Mouse (Mus musculus) stomach, embryonic 15.5 days (tissue): ENCODE measurements at regions not wholly inside any gene's neighbourhood (a gene's known extent, or its start where the extent isn't known, plus 50 kb on each side); places are given as distances from the start of the nearest gene placed in this dataset.
A peak's percentile ranks its signal among the peaks of the same experiment; 100 is the strongest.
"Not testable (repeated sequence)": the region's sequence is repeated elsewhere in the genome, so short reads cannot be mapped to it uniquely, and the experiment has no call there.

Experiments
- ATAC-seq: fragments of 200-750 bp; cut with Nextera tagmentation; 2 replicates; pipeline ENCODE4 v1.8.0; 2017; ENCODE audit warnings: low read depth, moderate number of reproducible peaks, moderate TSS enrichment; ENCODE audit not compliant: insufficient read depth, low FRiP score
- H3K27ac ChIP-seq: fragments of 300-500 bp; sonication (generic); 2 replicates; pipeline ENCODE4 v1.5.1; 2015; ENCODE audit warnings: mild to moderate bottlenecking, inconsistent platforms
- H3K27me3 ChIP-seq: fragments of 300-500 bp; sonication (generic); replicated peaks from 2 replicates; pipeline ENCODE4 v1.6.1; 2015; ENCODE audit warnings: inconsistent platforms
- H3K36me3 ChIP-seq: fragments of 300-500 bp; sonication (generic); 2 replicates; pipeline ENCODE4 v1.6.1; 2015; ENCODE audit warnings: inconsistent platforms
- H3K4me1 ChIP-seq: fragments of 300-500 bp; sonication (generic); 2 replicates; pipeline ENCODE4 v1.6.1; 2015; ENCODE audit warnings: inconsistent platforms
- H3K4me2 ChIP-seq: fragments of 300-500 bp; sonication (generic); 2 replicates; pipeline ENCODE4 v1.6.1; 2015; ENCODE audit warnings: mild to moderate bottlenecking, inconsistent platforms
- H3K4me3 ChIP-seq: fragments of 300-500 bp; sonication (generic); replicated peaks from 2 replicates; pipeline ENCODE4 v1.5.1; 2015; ENCODE audit warnings: inconsistent platforms
- H3K9ac ChIP-seq: fragments of 300-500 bp; sonication (generic); 2 replicates; pipeline ENCODE4 v1.6.1; 2015; ENCODE audit warnings: inconsistent platforms
- H3K9me3 ChIP-seq: fragments of 300-500 bp; sonication (generic); 2 replicates; pipeline ENCODE4 v1.6.1; 2016; ENCODE audit warnings: inconsistent platforms
- WGBS: fragments of 180-500 bp; shearing (Covaris S2); methylation state at CpG from one replicate; pipeline ENCODE4 v1.1.7; 2015; 5-methylcytosine and 5-hydroxymethylcytosine counted together

GRCm38 (mm10) chr14:104206602-104207001 lies 261.2 kb downstream of the Pou4f1 start:
- no peak overlapping the region for H3K9ac ChIP-seq
- H3K4me3 ChIP-seq: no peak overlapping the region
- H3K4me1 ChIP-seq: no peaks in the 10 kb centered on the region
- no peaks in the 10 kb centered on the region for H3K9me3 ChIP-seq
- no peak overlapping the region for H3K4me2 ChIP-seq
- no peak overlapping the region for H3K27ac ChIP-seq
- no peaks in the 10 kb centered on the region for H3K36me3 ChIP-seq
- ATAC-seq: no peak
- H3K27me3 ChIP-seq: no peaks in the 10 kb centered on the region
- WGBS: 40% methylated on average over 2 of the region's 2 CpGs

- Histone ChIP-seq H3K4me3 (no peak overlapping the region), H3K27me3 (no peaks in the 10 kb centered on the region), H3K4me1 (no peaks in the 10 kb centered on the region), H3K4me2 (0 out of 2 replicates have a peak overlapping the region, but pooled peaks have one; percentile 6), H3K36me3 (no peaks in the 10 kb centered on the region), H3K9ac (no peak overlapping the region), H3K9me3 (no peaks in the 10 kb centered on the region), H3K27ac (no peak overlapping the region)
- WGBS: 48% methylated on average over 17 of the region's 17 CpGs
- peak; percentile 35; the same call in 1 of the 2 replicates for ATAC-seq
Measured at GRCm38 (mm10) chr14:104203239-104203986, 264.4 kb downstream of the Pou4f1 start.

- WGBS: 71% methylated on average over 11 of the region's 11 CpGs
- no peak overlapping the region for H3K4me3 ChIP-seq
- no peaks in the 10 kb centered on the region for H3K36me3 ChIP-seq
- no peak overlapping the region for H3K9ac ChIP-seq
- H3K4me1 ChIP-seq: no peaks in the 10 kb centered on the region
- H3K9me3 ChIP-seq: no peaks in the 10 kb centered on the region
- no peaks in the 10 kb centered on the region for H3K27me3 ChIP-seq
- no peak overlapping the region for H3K4me2 ChIP-seq
- ATAC-seq: 0 out of 2 replicates have a peak, but pooled peaks have one; percentile 35
- no peak overlapping the region for H3K27ac ChIP-seq
Measured at GRCm38 (mm10) chr14:104193198-104193597, 274.6 kb downstream of the Pou4f1 start.

- Histone ChIP-seq H3K4me1 (no peaks in the 10 kb centered on the region), H3K36me3 (no peaks in the 10 kb centered on the region), H3K27ac (no peak overlapping the region), H3K4me3 (no peak overlapping the region), H3K4me2 (no peak overlapping the region), H3K27me3 (no peaks in the 10 kb centered on the region), H3K9ac (no peak overlapping the region), H3K9me3 (no peaks in the 10 kb centered on the region)
- no peak for ATAC-seq
Measured at GRCm38 (mm10) chr14:104175122-104175521, 292.7 kb downstream of the Pou4f1 start.

GRCm38 (mm10) chr14:104146841-104147240 lies 302.6 kb upstream of the Ednrb start:
- H3K27ac ChIP-seq: no peak overlapping the region
- no peak overlapping the region for H3K4me2 ChIP-seq
- no peaks in the 10 kb centered on the region for H3K36me3 ChIP-seq
- H3K27me3 ChIP-seq: no peaks in the 10 kb centered on the region
- ATAC-seq: no peak
- H3K4me1 ChIP-seq: no peaks in the 10 kb centered on the region
- no peaks in the 10 kb centered on the region for H3K9me3 ChIP-seq
- 62% methylated on average over 5 of the region's 5 CpGs for WGBS
- H3K4me3 ChIP-seq: no peak overlapping the region
- no peak overlapping the region for H3K9ac ChIP-seq

DNA sequence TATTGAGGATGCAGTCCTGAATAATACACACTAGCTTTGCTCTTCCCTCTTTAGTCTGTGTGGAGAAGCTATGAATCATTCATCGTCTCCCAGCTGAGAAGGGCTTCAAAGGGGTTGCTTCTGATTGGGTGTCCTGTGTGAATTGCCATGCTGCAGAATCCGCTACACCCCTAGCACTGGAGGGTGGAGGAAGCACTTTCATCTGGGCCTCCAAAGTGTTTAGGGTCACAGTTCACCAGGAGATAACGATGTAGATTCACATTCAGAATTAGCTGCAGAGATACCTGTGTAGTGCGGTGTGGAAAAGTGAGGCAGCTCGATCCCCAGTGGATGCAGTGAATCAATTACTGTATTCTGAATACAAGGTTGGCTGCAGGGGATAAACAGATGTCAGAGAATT lies 301.2 kb upstream of the Ednrb start:
- H3K9ac ChIP-seq: no peak overlapping the region
- WGBS: 41% methylated on average over 5 of the region's 5 CpGs
- H3K4me2 ChIP-seq: no peak overlapping the region
- no peaks in the 10 kb centered on the region for H3K27me3 ChIP-seq
- no peaks in the 10 kb centered on the region for H3K9me3 ChIP-seq
- H3K4me1 ChIP-seq: no peaks in the 10 kb centered on the region
- H3K4me3 ChIP-seq: no peak overlapping the region
- no peaks in the 10 kb centered on the region for H3K36me3 ChIP-seq
- H3K27ac ChIP-seq: no peak overlapping the region
- no peak for ATAC-seq

DNA sequence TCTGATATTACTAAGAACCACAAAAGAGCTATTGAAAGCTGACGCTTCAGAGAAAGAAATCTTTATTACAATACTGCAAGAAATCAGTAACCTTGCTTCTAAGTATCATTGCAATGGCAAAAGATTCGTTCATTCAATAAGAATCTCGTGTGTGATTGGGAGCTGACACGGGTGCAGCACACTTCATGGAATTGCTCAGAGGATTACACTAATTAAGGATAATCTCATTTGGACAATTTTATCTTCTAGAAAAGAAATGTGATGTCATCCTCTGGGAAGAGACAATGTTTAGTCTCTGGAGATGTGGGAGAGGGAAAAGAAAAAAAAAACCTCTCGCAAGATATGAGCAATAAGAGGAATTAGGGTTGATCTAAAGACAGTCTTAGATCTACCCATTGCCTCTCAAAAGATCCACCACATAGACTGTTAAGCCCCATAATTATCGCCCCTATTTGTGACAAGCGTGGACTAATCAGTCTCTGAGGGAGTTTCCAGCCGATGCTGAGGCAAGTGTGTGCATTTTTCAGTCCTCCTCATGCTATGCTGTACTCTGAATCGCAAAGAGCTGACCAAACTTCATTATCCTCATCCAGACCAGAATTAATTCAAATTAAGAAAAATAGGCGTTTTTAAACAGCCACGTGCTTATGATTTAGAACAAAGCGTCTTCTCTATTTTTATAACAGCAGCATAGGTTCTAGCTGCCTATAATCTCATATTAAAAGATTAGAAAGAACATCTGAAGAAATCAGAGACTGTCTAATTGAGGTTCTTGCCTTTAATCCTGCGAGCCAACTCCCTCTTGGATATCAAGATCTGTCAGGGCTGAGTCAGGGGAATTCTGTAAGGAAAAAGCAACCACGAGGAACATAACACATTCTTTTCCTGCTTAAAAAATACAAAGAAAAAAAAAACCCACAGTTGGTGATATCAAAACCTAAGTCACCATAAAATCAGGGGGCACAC lies 271.1 kb upstream of the Ednrb start:
- Histone ChIP-seq H3K9me3 (no peaks in the 10 kb centered on the region), H3K27ac (no peak overlapping the region), H3K36me3 (no peaks in the 10 kb centered on the region), H3K9ac (no peak overlapping the region), H3K4me2 (no peak overlapping the region), H3K4me1 (no peaks in the 10 kb centered on the region), H3K4me3 (no peak overlapping the region), H3K27me3 (no peaks in the 10 kb centered on the region)
- WGBS: 82% methylated on average over 14 of the region's 14 CpGs
- ATAC-seq: no peak

GRCm38 (mm10) chr14:104114182-104114581 lies 270.0 kb upstream of the Ednrb start:
- Histone ChIP-seq H3K4me1 (no peaks in the 10 kb centered on the region), H3K9ac (no peak overlapping the region), H3K4me2 (no peak overlapping the region), H3K36me3 (no peaks in the 10 kb centered on the region), H3K27me3 (no peaks in the 10 kb centered on the region), H3K4me3 (no peak overlapping the region), H3K9me3 (no peaks in the 10 kb centered on the region), H3K27ac (no peak overlapping the region)
- WGBS: 59% methylated on average over 3 of the region's 3 CpGs
- no peak for ATAC-seq

DNA sequence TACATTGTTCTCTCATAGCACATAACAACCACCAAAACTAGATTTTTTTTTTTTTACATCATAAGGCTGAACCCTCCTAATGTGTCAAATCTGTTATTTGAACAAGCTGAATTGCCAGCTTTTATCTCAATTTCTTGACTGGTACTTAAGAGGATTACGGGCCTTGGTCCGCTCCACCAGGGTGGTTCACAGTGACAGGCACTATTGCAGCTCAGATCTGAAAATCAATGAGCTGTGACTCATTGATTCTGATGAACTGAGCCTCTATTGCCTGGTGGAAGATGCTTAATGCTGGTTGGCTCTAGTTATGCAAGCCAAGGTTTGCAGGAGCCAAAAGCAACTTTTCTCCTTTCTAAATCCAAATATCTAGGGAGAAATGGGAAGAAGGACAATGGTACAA lies 269.2 kb upstream of the Ednrb start:
- Histone ChIP-seq H3K4me1 (no peaks in the 10 kb centered on the region), H3K4me3 (no peak overlapping the region), H3K36me3 (no peaks in the 10 kb centered on the region), H3K9ac (no peak overlapping the region), H3K9me3 (no peaks in the 10 kb centered on the region), H3K27me3 (no peaks in the 10 kb centered on the region), H3K4me2 (no peak overlapping the region), H3K27ac (no peak overlapping the region)
- ATAC-seq: no peak
- WGBS: 79% methylated on average over 2 of the region's 2 CpGs

DNA sequence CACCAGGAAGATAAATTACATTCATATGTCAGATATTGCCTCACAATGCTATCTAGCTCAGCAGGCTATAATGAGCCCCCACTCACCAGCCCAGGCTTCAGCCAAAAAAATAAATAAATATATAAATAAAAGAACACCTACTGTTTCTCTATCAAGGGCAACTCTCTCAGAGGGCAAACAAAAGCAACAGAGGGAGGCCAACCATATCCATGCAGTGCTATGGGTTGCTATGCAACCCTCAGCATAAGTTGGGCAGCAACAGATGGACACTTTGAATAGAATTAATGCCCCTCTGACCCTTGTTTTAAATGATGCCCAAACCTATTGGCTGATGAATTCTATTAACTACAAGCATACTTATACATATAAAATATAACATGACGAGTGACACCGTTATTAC lies 242.2 kb upstream of the Ednrb start:
- no peak overlapping the region for H3K4me2 ChIP-seq
- 98% methylated on average over 2 of the region's 2 CpGs for WGBS
- no peak overlapping the region for H3K4me3 ChIP-seq
- no peak overlapping the region for H3K27ac ChIP-seq
- no peaks in the 10 kb centered on the region for H3K9me3 ChIP-seq
- no peaks in the 10 kb centered on the region for H3K4me1 ChIP-seq
- H3K9ac ChIP-seq: no peak overlapping the region
- H3K27me3 ChIP-seq: no peaks in the 10 kb centered on the region
- no peaks in the 10 kb centered on the region for H3K36me3 ChIP-seq
- no peak for ATAC-seq

DNA sequence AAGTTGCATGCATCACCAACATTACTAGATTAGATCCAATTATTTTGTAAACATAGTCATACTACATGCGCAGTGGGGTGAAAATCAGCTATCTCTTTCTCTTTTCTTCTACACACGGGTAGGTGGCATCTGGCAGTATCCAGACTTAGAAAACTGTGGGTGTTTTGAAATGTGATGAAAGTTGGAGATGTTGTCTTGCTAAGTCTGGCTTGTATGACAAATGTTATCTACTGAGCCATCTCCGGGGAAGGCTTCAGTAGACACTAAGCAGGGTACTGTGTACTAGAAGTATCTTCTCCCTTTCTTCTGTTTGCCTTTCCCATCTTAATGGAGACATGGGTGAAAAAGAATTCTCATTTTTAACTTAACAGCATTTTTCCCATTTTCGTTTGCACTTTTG lies 220.0 kb upstream of the Ednrb start:
- H3K27me3 ChIP-seq, H3K9ac ChIP-seq, H3K4me2 ChIP-seq, H3K4me3 ChIP-seq, H3K4me1 ChIP-seq, ATAC-seq, H3K27ac ChIP-seq, H3K36me3 ChIP-seq, H3K9me3 ChIP-seq: not testable (repeated sequence)
- WGBS: 70% methylated on average over 1 of the region's 4 CpGs

DNA sequence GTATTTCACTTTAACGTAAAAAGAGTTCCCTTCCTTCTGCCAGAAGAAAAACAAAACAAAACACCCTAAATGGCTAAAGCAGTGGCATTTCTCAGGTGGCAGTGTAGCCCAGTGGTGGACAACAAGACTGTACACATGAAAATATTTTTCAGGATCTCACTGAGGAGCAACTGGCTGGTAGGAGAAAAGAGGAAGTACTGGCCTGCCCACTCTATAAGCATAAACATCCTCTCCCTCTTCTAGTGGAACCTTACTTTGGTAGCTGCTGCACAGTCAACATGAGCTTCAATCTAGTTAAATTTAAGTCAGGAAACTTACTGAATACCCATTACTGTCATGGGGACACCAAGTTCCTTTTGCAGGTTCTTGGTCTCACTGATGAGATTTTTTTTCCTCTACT lies 209.5 kb upstream of the Ednrb start:
- H3K9ac ChIP-seq: no peak overlapping the region
- H3K4me1 ChIP-seq: no peaks in the 10 kb centered on the region
- no peak overlapping the region for H3K4me3 ChIP-seq
- no peaks in the 10 kb centered on the region for H3K27me3 ChIP-seq
- H3K36me3 ChIP-seq: no peaks in the 10 kb centered on the region
- 85% methylated on average over 1 of the region's 1 CpGs for WGBS
- H3K4me2 ChIP-seq: no peak overlapping the region
- H3K9me3 ChIP-seq: no peaks in the 10 kb centered on the region
- no peak overlapping the region for H3K27ac ChIP-seq
- no peak for ATAC-seq
